Mouse (Mus musculus) layer of hippocampus, adult 6 months (tissue): ENCODE results near the gene Fbxo11. TPM values are rescaled to one million over a fixed set of nuclear protein-coding genes. Genes with fewer than 3 reads are reported as not detected.

ENCODE experiments used
- long read RNA-seq, 2 experiments: library from polyadenylated mRNA; unstranded; transcript quantifications; one replicate each; pipeline ENCODE4 v2.0.0; 2019 to 2020
- polyA plus RNA-seq: library from polyadenylated mRNA; unstranded; fragments of <200 nt; fragmentation: Nextera tagmentation; gene quantifications from 2 replicates; pipeline ENCODE4 v1.2.3, GENCODE M21; 2021

Gene Fbxo11
- polyA plus RNA-seq = 17.7 and 21.5 TPM in 2 replicates
- long read RNA-seq, experiment 1, partial matches to known transcripts = 20 of 40 reads
- long read RNA-seq, experiment 1, other reads (novel, unspliced or antisense) = 20 of 40 reads
- long read RNA-seq, experiment 2, full-length matches to known transcripts = 12 of 85 reads
- long read RNA-seq, experiment 2, partial matches to known transcripts = 36 of 85 reads
- long read RNA-seq, experiment 2, other reads (novel, unspliced or antisense) = 37 of 85 reads

GRCm38 (mm10) chr17:88065031-88065800, at the start of gene Fbxo11:
Fbxo11 (minus strand) TSS chr17:88065291.

GRCm38 (mm10) chr17:87974629-87975228, 90.4 kb downstream of the Fbxo11 start, which contains the start of gene Msh6:
Msh6 (plus strand) TSS chr17:87975062.

Other genes with a start within 250 kb of the Fbxo11 start
- gene Rpl36-ps4, start 144.3 kb downstream of the Fbxo11 start, polyA plus RNA-seq = not detected in 2 replicates
- 6.1 and 7.6 TPM in 2 replicates for gene Msh6, start 90.2 kb downstream of the Fbxo11 start, polyA plus RNA-seq